Mouse (Mus musculus) left cerebral cortex, postnatal 10 days (tissue): ENCODE data around the gene BC003965. TPM values are rescaled to one million over a fixed set of nuclear protein-coding genes. Genes with fewer than 3 reads are reported as not detected.

Experiments
- total RNA-seq, 2 experiments: library from RNA; stranded (reverse); gene quantifications; 2 replicates each; pipeline ENCODE4 v1.2.3; 2021

BC003965 gene
- total RNA-seq, 2 experiments from 2014 or later = 17.6 to 17.9 TPM

Other genes with a start within 250 kb of the BC003965 start
- 100 to 1,000 TPM; 288 to 297 TPM for gene Mapk8ip3, start 247.6 kb upstream of the BC003965 start, total RNA-seq
- 10 to 100 TPM; 11.9 to 13.1 TPM for gene Jpt2, start 223.9 kb upstream of the BC003965 start, total RNA-seq
- 10 to 100 TPM; 24.0 to 25.0 TPM for gene Cramp1l, start 168.8 kb upstream of the BC003965 start, total RNA-seq
- gene Ift140, start 168.5 kb upstream of the BC003965 start, total RNA-seq = 10 to 100 TPM; 25.4 to 28.9 TPM
- 1 to 10 TPM; 7.2 to 7.8 TPM for gene Tmem204, start 101.0 kb upstream of the BC003965 start, total RNA-seq
- 10 to 100 TPM; 35.4 to 41.1 TPM for gene Telo2, start 68.6 kb upstream of the BC003965 start, total RNA-seq
- gene Ptx4, start 63.8 kb upstream of the BC003965 start, total RNA-seq = 1 to 10 TPM; 2.0 to 2.3 TPM
- 10 to 100 TPM; 44.6 to 44.9 TPM for gene Clcn7, start 51.2 kb upstream of the BC003965 start, total RNA-seq
- not detected for gene Ccdc154, start 22.1 kb upstream of the BC003965 start, total RNA-seq
- not detected for gene Gm38655, start 9.1 kb upstream of the BC003965 start, total RNA-seq
- 10 to 100 TPM; 31.8 to 32.3 TPM for gene Unkl, start 3.8 kb downstream of the BC003965 start, total RNA-seq
- 10 to 100 TPM; 60.4 to 67.4 TPM for gene Gnptg, start 55.6 kb downstream of the BC003965 start, total RNA-seq
- gene Tsr3, start 55.6 kb downstream of the BC003965 start, total RNA-seq = 10 to 100 TPM; 28.6 to 30.3 TPM
- gene Baiap3, start 71.8 kb downstream of the BC003965 start, total RNA-seq = 10 to 100 TPM; 17.4 to 35.0 TPM
- gene Ube2i, start 90.1 kb downstream of the BC003965 start, total RNA-seq = 100 to 1,000 TPM; 225 to 230 TPM
- not detected for gene Prss34, start 113.8 kb downstream of the BC003965 start, total RNA-seq
- not detected for gene Prss28, start 124.1 kb downstream of the BC003965 start, total RNA-seq
- gene Prss29, start 134.1 kb downstream of the BC003965 start, total RNA-seq = not detected
- gene Tpsab1, start 161.0 kb downstream of the BC003965 start, total RNA-seq = not detected
- under 1 TPM; 0.54 to 0.77 TPM for gene Tpsb2, start 181.8 kb downstream of the BC003965 start, total RNA-seq
- not detected for gene Tpsg1, start 184.7 kb downstream of the BC003965 start, total RNA-seq
- gene Cacna1h, start 249.2 kb downstream of the BC003965 start, total RNA-seq = 10 to 100 TPM; 53.7 to 62.9 TPM